Mouse (Mus musculus) testis, adult 2 months (tissue): ENCODE measurements around the gene Rbm18. TPM values are rescaled to one million over a fixed set of nuclear protein-coding genes. Genes with fewer than 3 reads are reported as not detected.

ENCODE experiments used
- H3K27ac ChIP-seq: fragments of 200-500 bp; 2 replicates; pipeline ENCODE4 v1.5.1; 2012; ENCODE audit warnings: low read depth, low read length; ENCODE audit not compliant: control insufficient read depth, insufficient read depth
- H3K27me3 ChIP-seq: fragments of 200-500 bp; 2 replicates; pipeline ENCODE4 v1.6.1; 2012; ENCODE audit warnings: mild to moderate bottlenecking, low read length, moderate library complexity; ENCODE audit not compliant: control insufficient read depth, insufficient read depth
- H3K36me3 ChIP-seq: fragments of 200-500 bp; 2 replicates; pipeline ENCODE4 v1.6.1; 2012; ENCODE audit warnings: mild to moderate bottlenecking, low read length; ENCODE audit not compliant: control insufficient read depth, insufficient read depth
- H3K4me1 ChIP-seq: fragments of 200-500 bp; 2 replicates; pipeline ENCODE4 v1.6.1; 2012; ENCODE audit warnings: low read length; ENCODE audit not compliant: control insufficient read depth, insufficient read depth
- H3K4me3 ChIP-seq: fragments of 200-500 bp; 2 replicates; pipeline ENCODE4 v1.5.1; 2012; ENCODE audit warnings: low read depth, mild to moderate bottlenecking, low read length, moderate library complexity, mixed read lengths; ENCODE audit not compliant: control insufficient read depth
- CTCF ChIP-seq: fragments of 200-500 bp; IDR thresholded peaks from 2 replicates; pipeline ENCODE4 v1.5.1; 2012; ENCODE audit warnings: low read depth, mild to moderate bottlenecking, inconsistent platforms, low read length, moderate library complexity; ENCODE audit not compliant: control insufficient read depth, insufficient read depth, insufficient replicate concordance
- POLR2A ChIP-seq: fragments of 200-500 bp; IDR thresholded peaks from 2 replicates; pipeline ENCODE4 v1.6.1; 2012; ENCODE audit warnings: low read depth, mild to moderate bottlenecking, inconsistent platforms, low read length, moderate library complexity; ENCODE audit not compliant: control insufficient read depth
- polyA plus RNA-seq: library from polyadenylated mRNA; depleted of rRNA; stranded (reverse); fragments of >200 nt; gene quantifications from 2 replicates; pipeline ENCODE4 v1.2.3, GENCODE M21; 2012

Rbm18 gene
- polyA plus RNA-seq, 1 experiment, result 14.2 TPM

DNA sequence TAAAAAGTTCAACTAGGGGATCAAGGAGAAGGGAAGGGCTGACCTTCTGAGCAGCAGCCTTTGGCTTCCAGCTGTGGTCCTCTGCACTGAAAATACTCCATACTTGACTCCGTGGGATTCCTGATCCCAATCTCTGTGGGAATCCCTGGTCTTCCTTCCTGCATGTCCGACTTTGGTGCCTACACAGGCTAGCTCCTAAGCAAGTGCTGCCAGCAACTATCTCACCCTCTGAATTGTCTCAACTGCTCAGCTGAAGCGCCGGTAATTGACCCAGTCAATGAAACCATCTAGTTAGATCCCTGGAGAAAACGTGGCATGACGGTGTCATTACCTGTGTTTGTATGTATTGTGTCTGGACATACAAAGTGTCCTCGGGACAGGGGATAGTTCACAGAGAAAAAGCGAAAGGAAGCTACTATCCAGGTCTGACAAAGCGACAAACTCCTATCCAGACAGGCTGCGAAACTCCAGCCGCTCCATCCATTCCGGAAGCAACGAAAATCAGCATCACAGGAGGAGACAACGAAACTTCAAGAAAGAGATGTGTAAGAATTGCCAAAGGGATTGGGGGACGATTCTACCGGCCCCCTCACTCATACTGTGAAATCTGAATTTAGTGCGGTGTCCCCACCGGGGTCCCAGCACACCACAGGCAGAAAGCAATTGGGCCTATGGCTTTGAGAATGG lies 39.3 kb downstream of the Rbm18 start:
- no peak for TF ChIP-seq POLR2A
- Histone ChIP-seq H3K36me3 (no peaks in the 10 kb centered on the region), H3K4me1 (peaks cover 7% of the 10 kb centered on the region), H3K4me3 (no peak overlapping the region), H3K27ac (no peak overlapping the region), H3K27me3 (no peaks in the 10 kb centered on the region; the same call in 1 of the 2 replicates)

DNA sequence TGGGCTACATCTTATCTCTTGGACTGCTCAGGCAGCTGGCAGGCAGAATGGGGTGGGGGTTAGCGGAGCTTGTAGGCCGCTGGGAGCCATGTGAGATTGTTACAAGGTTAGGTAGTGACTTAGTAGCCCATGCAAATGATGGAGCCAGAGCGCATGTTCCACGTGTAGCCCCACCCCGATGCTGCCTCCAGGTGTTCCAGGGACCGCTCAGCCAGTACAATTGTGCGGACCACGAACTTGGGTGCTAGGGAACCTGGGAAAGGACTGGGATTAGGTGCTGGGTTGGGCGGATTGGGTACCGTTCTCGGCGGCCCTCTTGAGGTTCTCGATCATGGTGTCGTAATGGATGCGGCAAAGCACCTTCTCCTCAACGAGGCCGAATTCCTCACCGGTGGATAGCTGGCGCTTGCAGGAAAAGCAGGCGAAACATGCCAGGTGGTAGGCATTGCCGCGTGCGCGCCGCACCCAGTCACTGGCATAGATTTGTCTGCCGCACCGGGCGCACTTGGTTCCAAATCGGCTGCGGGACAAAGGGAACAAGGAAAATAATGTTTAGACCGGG lies 42.6 kb downstream of the Rbm18 start:
- no peaks in the 10 kb centered on the region for H3K36me3 ChIP-seq
- H3K4me1 ChIP-seq, result peaks cover 18% of the 10 kb centered on the region
- H3K27ac ChIP-seq, result no peak overlapping the region
- TF ChIP-seq CTCF (no peak), POLR2A (no peak)
- H3K27me3 ChIP-seq, result no peaks in the 10 kb centered on the region
- H3K4me3 ChIP-seq, result peak overlapping the region; percentile 33; the same call in 1 of the 2 replicates

DNA sequence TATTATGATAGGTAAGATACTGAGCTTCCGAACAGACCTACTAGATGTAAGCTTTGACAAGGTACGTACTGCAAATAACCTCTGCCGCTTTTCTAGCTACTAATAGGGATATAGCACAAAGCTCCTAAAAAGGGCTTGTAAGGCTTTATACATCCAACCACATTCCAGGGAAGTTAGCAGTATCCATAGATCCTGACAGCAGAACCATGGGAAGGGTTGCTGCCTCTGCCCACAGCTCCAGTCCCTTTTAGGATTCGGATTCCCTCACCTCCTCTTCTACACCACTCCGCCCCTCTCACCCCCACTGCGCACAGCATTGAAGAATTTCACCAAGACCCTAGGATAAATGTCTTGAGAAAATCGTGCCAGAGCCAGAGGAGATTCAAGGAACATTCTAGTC lies 43.3 kb downstream of the Rbm18 start:
- H3K4me1 ChIP-seq, result peaks cover 17% of the 10 kb centered on the region
- TF ChIP-seq CTCF, result no peak
- TF ChIP-seq POLR2A, result no peak
- no peak overlapping the region for H3K4me3 ChIP-seq
- H3K27ac ChIP-seq, result no peak overlapping the region
- H3K27me3 ChIP-seq, result no peaks in the 10 kb centered on the region
- no peaks in the 10 kb centered on the region for H3K36me3 ChIP-seq

DNA sequence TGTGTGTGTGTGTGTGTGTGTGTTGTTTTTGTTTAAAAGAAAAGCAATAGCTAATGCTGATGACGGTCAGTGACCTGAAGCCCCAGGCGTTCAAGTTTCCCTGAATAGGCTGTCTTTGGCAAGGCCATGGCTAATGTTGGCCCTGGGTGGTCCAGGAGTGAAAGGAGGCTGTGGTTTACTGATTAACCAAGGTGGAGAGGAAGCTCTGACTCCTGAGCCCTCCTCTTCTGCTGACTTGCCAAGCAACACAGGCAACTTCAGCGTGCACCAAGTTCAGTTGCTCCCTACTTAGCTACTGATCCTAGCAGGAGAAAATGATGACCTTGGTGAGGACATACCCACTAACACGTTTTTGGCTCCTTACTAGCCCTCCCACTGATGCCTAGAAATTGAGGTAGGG lies 43.8 kb downstream of the Rbm18 start:
- Histone ChIP-seq H3K27ac (no peak overlapping the region), H3K4me1 (peaks cover 15% of the 10 kb centered on the region), H3K4me3 (no peak overlapping the region), H3K36me3 (no peaks in the 10 kb centered on the region), H3K27me3 (no peaks in the 10 kb centered on the region)
- TF ChIP-seq POLR2A, result no peak
- no peak for TF ChIP-seq CTCF

DNA sequence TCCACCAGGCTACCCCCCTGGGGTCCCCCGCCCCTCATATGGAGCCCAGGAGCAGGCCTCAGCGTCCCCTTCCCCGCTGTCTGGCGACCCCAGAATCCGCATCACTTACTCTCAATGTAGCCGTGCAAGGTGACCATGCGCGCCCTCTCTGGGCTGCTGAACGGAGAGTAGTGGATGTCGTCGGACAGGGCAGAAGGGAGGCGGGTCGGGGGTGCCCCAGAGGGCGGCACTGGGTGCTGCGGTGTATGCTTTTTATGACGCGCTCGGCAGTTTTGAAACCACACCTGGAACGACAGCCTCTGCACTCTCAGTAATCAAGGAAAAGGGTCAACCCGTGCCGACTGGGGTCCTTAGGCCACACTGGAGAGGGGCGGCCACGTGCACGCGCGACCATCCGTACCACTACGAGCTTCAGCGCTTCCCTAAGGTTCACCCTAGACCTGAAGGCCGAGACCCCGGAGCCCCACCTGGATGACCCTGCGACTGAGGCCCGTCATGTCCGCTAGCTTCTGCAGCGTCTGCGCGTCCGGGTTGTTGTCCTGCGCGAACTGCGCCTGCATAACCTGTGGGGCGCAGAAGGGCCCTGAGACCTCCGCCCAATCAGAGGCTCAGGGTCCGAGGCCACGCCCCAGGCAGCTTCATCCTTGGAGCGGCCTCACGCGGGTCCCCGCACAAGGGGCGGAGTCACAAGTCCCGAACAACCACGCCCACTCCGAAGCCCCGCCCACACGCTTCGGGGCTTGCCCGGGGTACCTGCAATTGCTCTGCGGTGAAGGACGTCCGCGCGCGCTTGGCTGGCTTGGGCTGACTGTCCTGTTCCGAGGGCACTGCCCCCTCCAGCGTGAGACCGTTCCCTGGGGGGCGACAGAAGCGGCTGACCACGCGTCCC lies 45.5 kb downstream of the Rbm18 start:
- Histone ChIP-seq H3K4me3 (peak overlapping the region; percentile 80), H3K27ac (no peak overlapping the region), H3K4me1 (peaks cover 15% of the 10 kb centered on the region), H3K27me3 (no peaks in the 10 kb centered on the region), H3K36me3 (no peaks in the 10 kb centered on the region)
- 0 out of 2 replicates have a peak, but pooled peaks have one; percentile 17 for TF ChIP-seq POLR2A
- no peak for TF ChIP-seq CTCF

DNA sequence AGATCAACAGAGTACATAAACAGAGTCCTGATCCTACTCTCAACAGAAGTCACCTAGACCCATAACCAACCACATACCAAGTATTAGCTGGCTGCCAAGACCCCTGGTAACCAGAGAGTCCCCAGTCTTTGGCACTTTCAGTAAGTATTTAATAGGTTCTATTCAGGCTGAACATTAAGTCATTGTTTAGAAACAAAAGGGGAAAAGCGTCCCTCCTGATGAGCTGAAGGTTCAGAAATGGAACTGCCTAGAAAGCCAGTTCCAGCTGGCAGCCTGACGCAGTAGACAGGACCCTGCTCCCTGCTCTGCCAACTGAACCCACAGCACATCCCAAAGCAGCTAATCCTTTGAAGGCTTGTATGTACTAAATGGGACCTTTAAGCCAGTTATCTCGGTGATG lies 47.4 kb downstream of the Rbm18 start:
- Histone ChIP-seq H3K4me3 (no peak overlapping the region), H3K36me3 (no peaks in the 10 kb centered on the region), H3K4me1 (peaks cover 15% of the 10 kb centered on the region), H3K27ac (no peak overlapping the region), H3K27me3 (no peaks in the 10 kb centered on the region)
- TF ChIP-seq POLR2A, result no peak
- TF ChIP-seq CTCF, result no peak

DNA sequence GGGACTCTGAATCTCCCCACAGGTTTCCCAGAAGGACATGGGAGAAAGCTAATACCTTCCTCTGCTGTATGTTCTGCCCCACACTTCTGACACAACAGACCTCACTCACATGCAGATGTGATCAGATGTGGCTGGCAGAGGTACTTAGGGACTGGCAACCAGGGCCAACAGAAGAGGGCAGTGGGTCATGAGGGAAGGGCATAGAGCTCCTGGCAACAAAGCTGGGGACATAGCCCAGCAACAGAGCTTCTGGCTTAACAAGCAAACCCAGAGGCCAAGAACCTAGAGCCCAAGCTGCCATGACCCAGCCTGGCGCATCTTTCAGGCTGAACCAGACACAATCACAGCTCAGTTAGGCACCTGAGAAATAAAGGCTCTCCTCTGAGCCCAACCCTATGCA lies 51.5 kb downstream of the Rbm18 start:
- Histone ChIP-seq H3K4me3 (no peak overlapping the region), H3K27me3 (no peaks in the 10 kb centered on the region), H3K27ac (no peak overlapping the region), H3K36me3 (no peaks in the 10 kb centered on the region), H3K4me1 (no peaks in the 10 kb centered on the region)
- TF ChIP-seq POLR2A (no peak), CTCF (no peak)
